Mouse (Mus musculus): ENCODE data around the gene Nat8.
"Not testable (repeated sequence)": the region's sequence is repeated elsewhere in the genome, so short reads cannot be mapped to it uniquely, and the experiment has no call there.

DNA sequence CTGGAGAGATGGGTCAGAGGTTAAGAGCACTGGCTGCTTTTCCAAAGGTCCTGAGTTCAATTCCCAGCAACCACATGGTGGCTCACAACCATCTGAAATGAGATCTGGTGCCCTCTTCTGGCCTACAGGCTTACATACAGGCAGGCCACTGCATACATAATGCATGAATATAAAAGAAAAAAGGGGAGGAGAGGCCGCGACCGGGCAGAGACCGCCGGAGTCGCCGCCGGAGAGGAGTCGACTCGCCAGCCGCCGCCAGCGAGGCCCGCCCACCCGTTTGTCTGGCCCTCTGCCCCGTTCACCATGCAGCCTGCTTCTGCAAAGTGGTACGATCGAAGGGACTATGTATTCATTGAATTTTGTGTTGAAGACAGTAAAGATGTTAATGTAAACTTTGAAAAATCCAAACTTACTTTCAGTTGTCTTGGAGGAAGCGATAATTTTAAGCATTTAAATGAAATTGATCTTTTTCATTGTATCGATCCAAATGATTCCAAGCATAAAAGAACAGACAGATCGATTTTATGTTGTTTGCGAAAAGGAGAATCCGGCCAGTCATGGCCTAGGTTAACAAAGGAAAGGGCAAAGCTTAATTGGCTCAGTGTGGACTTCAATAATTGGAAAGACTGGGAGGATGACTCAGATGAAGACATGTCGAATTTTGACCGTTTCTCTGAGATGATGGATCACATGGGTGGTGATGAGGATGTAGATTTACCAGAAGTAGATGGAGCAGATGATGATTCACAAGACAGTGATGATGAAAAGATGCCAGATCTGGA, 12.0 kb upstream of the Nat8 start:
- TF ChIP-seq CTCF, POLR2A (IDR thresholded peaks at IDR 0.05; ENCODE audit: insufficient read depth, low read depth, low read length): not testable (repeated sequence)

All from olfactory bulb, adult 2 months (tissue).